Mouse (Mus musculus) spleen, adult 2 months (tissue): ENCODE data around the gene Clcf1. TPM values are rescaled to one million over a fixed set of nuclear protein-coding genes. Genes with fewer than 3 reads are reported as not detected.

Experiments used
- DNase-seq, 2 experiments: peaks; one replicate each; pipeline versions ENCODE4 v3.0.0 to v3.0.0-alpha.2; 2012 to 2021; ENCODE audit warnings: low spot score in 2 of 2, low read depth in 1 of 2
- H3K27ac ChIP-seq: fragments of 200-500 bp; 2 replicates; pipeline ENCODE4 v1.5.1; 2012; ENCODE audit warnings: low read length, inconsistent platforms; ENCODE audit not compliant: insufficient read depth
- H3K27me3 ChIP-seq: fragments of 200-500 bp; 2 replicates; pipeline ENCODE4 v1.6.1; 2012; ENCODE audit warnings: mild to moderate bottlenecking, moderate library complexity, low read length, inconsistent platforms; ENCODE audit not compliant: control insufficient read depth, insufficient read depth
- H3K36me3 ChIP-seq: fragments of 200-500 bp; 2 replicates; pipeline ENCODE4 v1.6.1; 2012; ENCODE audit warnings: mild to moderate bottlenecking, low read length, inconsistent platforms; ENCODE audit not compliant: control insufficient read depth, insufficient read depth
- H3K4me1 ChIP-seq: fragments of 200-500 bp; 2 replicates; pipeline ENCODE4 v1.6.1; 2011; ENCODE audit warnings: inconsistent platforms; ENCODE audit not compliant: control insufficient read depth, insufficient read depth, insufficient read length
- H3K4me3 ChIP-seq: fragments of 200-500 bp; 2 replicates; pipeline ENCODE4 v1.5.1; 2011; ENCODE audit warnings: mild to moderate bottlenecking, inconsistent platforms; ENCODE audit not compliant: insufficient read depth, insufficient read length; ENCODE audit errors: extremely low read depth
- CTCF ChIP-seq: fragments of 200-500 bp; IDR thresholded peaks from 2 replicates; pipeline ENCODE4 v1.5.1; 2011; ENCODE audit warnings: mild to moderate bottlenecking, inconsistent platforms; ENCODE audit not compliant: insufficient read depth, insufficient read length, insufficient replicate concordance; ENCODE audit errors: extremely low read depth
- POLR2A ChIP-seq: fragments of 200-500 bp; IDR thresholded peaks from 2 replicates; pipeline ENCODE4 v1.6.1; 2011; ENCODE audit warnings: low read depth, low read length, inconsistent platforms
- WGBS: fragments of 180-500 bp; shearing (Covaris S2); methylation state at CpG from one replicate; pipeline ENCODE4 v1.1.7; 2018; 5-methylcytosine and 5-hydroxymethylcytosine counted together
- polyA plus RNA-seq: library from polyadenylated mRNA; depleted of rRNA; stranded (reverse); fragments of >200 nt; gene quantifications from 2 replicates; pipeline ENCODE4 v1.2.3, GENCODE M21; 2012; rRNA removed

Clcf1 gene
- 128 and 163 TPM in 2 replicates for polyA plus RNA-seq

DNA sequence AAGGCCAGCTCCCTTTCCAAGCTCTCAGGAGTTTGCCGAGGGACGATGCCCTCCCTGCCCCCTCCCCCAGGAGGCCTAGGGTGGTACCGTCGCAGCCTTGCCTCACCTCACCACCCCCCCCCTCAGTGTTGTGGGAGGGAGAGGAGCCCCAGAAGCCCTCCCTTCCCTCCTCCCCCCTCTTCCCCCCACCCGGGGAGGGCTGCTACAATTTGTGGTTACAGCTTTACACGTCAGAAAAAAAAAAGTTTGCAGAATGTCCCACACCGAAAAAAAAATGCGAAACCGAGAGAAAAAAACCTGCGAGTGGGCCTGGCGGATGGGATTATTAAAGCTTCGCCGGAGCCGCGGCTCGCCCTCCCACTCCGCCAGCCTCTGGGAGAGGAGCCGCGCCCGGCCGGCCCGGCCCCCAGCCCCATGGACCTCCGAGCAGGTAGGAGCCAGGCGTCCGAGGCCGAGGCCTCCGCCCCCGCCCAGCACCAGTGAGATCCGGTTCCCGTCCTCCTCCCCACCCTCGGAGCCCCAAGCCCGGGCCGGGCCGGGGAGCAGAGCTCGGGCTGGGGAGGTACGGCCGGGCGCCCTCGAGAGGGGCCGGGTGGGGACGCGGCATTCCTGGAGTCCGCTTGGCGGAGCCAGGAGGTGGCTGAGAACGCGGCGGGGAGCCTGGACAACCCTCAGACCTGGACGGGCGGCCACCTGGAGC lies at the start of gene Clcf1, which contains the start of gene AC109138.7:
Clcf1 (plus strand) TSS at position 168 of the 700 bp plus-strand sequence.
AC109138.7 (plus strand) TSS at position 287 of the 700 bp plus-strand sequence.
- H3K27ac ChIP-seq: peak within 1 kb of the TSS; percentile 98
- WGBS: under 1% methylated on average over 49 of the region's 49 CpGs
- no peaks in the 10 kb centered on the region for H3K27me3 ChIP-seq
- peak within 1 kb of the TSS; percentile 88 for H3K4me3 ChIP-seq
- peak; percentile 77 to 88 for DNase-seq
- peaks cover 2% of the 10 kb centered on the region; the same call in 1 of the 2 replicates for H3K36me3 ChIP-seq
- TF ChIP-seq CTCF: 0 out of 2 replicates have a peak, but pooled peaks have one; percentile 8
- TF ChIP-seq POLR2A: no peak
- H3K4me1 ChIP-seq: peaks cover 44% of the 10 kb centered on the region

DNA sequence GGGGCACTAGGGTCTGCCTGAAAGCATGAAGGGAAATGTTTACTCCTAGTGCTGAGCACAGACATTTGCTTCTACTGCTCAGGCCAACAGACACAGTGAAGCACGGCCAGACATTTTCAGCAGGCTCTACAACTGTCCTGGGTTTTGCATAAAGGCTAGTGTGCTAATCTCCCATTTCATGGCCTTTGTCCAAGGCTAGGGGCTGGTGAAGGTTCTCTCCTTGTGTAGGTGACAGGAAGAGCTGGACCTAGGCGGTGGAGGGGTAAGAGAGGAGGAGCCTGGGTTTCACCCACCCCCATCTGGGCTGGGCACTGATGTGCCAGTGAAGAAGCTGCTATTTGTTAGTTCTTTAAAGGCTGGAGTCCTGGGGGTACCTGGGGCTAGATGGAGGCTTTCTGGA lies 49.3 kb upstream of the Clcf1 start:
- 0 out of 2 replicates have a peak overlapping the region, but pooled peaks have one; percentile 8 for H3K27ac ChIP-seq
- peaks cover 5% of the 10 kb centered on the region for H3K4me1 ChIP-seq
- no peak overlapping the region for H3K4me3 ChIP-seq
- peaks cover 4% of the 10 kb centered on the region for H3K36me3 ChIP-seq
- 67% methylated on average over 2 of the region's 2 CpGs for WGBS
- H3K27me3 ChIP-seq: no peaks in the 10 kb centered on the region
- no peak for DNase-seq
- TF ChIP-seq CTCF (no peak), POLR2A (no peak)

DNA sequence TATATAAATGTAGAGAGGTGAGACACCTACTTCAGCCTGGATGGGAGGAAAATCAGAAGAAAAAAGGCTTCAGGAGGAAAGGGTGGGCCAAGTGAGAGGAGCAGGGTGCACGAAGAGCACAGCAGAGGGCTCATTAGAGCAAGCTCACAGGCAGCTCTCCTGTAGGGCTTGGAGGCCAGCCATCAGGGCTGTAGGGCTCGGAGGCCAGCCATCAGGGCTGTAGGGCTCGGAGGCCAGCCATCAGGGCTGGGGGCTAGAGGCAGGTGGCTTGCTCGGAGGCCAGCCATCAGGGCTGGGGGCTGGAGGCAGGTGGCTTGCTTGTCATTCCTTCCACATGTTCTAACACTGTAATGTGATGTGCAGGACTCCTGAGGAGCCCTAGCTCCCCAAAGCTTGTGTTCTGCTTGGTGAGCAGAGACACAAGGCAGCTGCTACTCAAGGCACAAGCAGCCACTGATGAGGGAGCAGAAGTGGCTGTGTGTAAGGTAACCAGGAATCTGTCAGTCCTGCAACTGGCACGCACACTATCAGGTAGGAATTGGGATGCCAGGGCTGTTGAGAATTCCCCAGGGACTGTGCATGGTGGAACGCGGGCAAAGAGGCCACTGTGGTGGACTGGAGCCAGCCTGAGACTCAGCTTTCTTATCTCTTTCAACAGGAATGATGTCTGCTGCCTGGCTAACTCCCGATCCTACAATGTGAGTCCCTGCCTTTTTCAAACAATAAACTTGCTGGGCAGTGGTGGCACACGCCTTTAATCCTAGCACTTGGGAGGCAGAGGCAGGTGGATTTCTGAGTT lies 47.2 kb upstream of the Clcf1 start:
- Histone ChIP-seq H3K27me3 (no peaks in the 10 kb centered on the region), H3K27ac (no peak overlapping the region), H3K4me1 (peaks cover 27% of the 10 kb centered on the region), H3K36me3 (no peaks in the 10 kb centered on the region), H3K4me3 (no peak overlapping the region)
- TF ChIP-seq POLR2A: no peak
- no peak for TF ChIP-seq CTCF
- DNase-seq: no peak
- 87% methylated on average over 9 of the region's 9 CpGs for WGBS

DNA sequence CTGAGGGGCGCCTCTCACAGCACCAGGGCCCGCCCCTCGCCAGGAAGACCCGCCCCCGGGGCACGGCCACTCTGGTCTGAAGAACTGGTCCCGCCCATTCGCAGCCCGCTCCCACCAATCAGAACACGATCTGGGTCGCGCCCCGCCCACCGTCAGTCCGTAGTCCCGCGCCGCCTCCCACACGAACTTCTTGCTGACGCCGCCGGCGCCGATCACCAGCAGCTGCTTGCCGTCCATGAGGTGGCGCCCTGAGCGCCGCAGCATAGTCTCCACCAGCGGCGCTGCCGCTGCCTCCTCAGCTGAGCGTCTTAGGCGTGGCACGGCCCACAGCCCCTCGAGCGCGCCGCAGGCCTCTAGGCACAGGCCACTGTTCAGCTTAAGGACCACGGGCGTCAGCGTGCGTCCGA lies 44.7 kb upstream of the Clcf1 start:
- DNase-seq: peak; percentile 95 to 99
- peak overlapping the region; percentile 91 for H3K27ac ChIP-seq
- peaks cover 27% of the 10 kb centered on the region for H3K4me1 ChIP-seq
- no peaks in the 10 kb centered on the region for H3K36me3 ChIP-seq
- TF ChIP-seq CTCF: peak; percentile 81
- TF ChIP-seq POLR2A: peak; percentile 93
- H3K27me3 ChIP-seq: no peaks in the 10 kb centered on the region
- 1% methylated on average over 43 of the region's 43 CpGs for WGBS
- H3K4me3 ChIP-seq: peak overlapping the region; percentile 57

DNA sequence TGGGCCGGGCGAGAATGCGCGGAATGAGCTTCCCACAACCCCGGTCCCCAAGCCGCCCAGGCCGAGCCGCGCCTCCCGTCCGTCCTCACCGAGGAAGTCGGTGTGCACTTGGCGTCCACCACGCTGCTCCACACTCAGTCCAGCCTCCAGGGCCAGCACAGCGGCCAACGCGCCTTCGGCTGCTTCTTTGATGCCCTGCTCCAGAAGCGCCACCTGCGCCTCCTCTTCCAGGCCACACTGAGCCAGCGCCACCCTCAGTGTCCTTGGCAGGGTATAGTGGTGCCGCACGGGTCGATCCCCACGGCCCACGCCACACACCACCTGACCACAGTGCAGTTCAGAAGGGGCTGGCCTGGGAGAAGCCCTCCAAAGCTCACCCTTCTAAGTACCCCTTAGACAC lies 44.2 kb upstream of the Clcf1 start:
- 7% methylated on average over 27 of the region's 27 CpGs for WGBS
- peaks cover 27% of the 10 kb centered on the region for H3K4me1 ChIP-seq

DNA sequence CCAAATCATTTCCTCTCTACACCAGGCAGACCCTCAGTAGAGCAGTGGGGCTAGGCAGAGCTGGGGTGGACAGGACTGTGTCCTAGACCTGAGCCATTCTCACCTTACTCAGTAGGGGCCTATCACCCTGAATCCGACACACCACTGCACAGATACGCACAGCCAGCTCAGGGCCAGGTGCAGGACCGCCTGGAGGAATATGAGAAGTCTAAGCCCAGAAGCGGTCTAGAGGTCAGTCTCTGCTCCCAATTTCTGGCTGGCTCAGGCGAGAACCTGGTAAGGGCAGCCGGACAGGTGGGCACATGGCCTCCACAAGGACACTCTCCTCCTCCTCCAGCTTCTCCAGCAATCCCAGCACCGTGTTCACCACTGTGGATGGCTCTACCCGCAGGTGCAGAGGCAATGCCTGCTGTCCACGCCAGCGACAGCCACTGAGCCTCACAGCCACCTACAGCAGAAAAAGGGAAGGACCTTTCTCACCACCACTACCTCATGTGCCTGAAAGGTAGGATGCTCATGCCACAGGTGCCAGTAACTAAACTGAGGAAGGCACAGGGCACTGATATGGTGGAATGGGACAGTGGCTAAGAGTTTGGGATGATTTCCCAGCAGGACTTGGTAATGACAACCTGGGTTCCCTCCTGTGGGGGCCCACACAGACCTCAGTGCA lies 43.2 kb upstream of the Clcf1 start:
- H3K4me3 ChIP-seq: no peak overlapping the region
- DNase-seq: no peak
- TF ChIP-seq CTCF (no peak), POLR2A (no peak)
- H3K27me3 ChIP-seq: no peaks in the 10 kb centered on the region
- H3K4me1 ChIP-seq: peaks cover 27% of the 10 kb centered on the region
- WGBS: 77% methylated on average over 10 of the region's 10 CpGs
- no peaks in the 10 kb centered on the region for H3K36me3 ChIP-seq
- peak overlapping the region; percentile 65 for H3K27ac ChIP-seq

More for the DNA sequence above, 44.2 kb upstream of the Clcf1 start:
- TF ChIP-seq POLR2A: no peak
- TF ChIP-seq CTCF: no peak
- no peak for DNase-seq
- Histone ChIP-seq H3K27me3 (no peaks in the 10 kb centered on the region), H3K27ac (peak overlapping the region; percentile 91), H3K4me3 (peak overlapping the region; percentile 57), H3K36me3 (no peaks in the 10 kb centered on the region)
